Mouse (Mus musculus): ENCODE data around the gene Aldh3a2. TPM values are rescaled to one million over a fixed set of nuclear protein-coding genes. Genes with fewer than 3 reads are reported as not detected.

Gene Aldh3a2
- polyA plus RNA-seq, 1 experiment from 2014 or later: 52.2 TPM

DNA sequence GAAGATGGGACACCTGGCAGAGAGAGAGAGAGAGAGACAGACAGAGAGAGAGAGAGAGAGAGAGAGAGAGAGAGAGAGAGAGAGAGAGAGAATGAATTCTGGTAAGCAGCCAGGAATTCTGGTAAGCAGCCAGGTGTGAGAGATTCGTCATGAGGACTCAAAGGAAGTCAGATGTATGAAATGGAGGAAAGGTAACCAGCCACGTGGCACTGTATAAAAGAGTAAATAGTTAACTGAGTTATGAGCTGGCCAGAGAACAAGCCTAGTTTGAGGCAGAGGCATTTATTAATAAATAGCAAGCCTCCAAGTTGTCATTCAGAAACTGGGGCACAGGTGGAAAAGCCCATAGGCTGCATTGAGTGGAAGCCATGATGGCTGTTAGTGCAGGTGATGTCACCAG lies 30.6 kb upstream of the Aldh3a2 start:
- H3K9ac ChIP-seq (ENCODE audit: low read length): no peak overlapping the region
- H3K27me3 ChIP-seq (ENCODE audit: control insufficient read depth, insufficient read depth, low read length): no peaks in the 10 kb centered on the region
- H3K4me2 ChIP-seq (ENCODE audit: low read depth, low read length): no peak overlapping the region
- no peak overlapping the region for H3K4me3 ChIP-seq (replicated peaks; ENCODE audit: low read length)
- H3K27ac ChIP-seq (ENCODE audit: low read length): no peak overlapping the region
- ATAC-seq (ENCODE audit: insufficient read depth, low FRiP score): no peak
- H3K4me1 ChIP-seq (ENCODE audit: control insufficient read depth, insufficient read depth, low read length): peaks cover 9% of the 10 kb centered on the region; the same call in 1 of the 2 replicates
- 34% methylated on average over 2 of the region's 2 CpGs for WGBS
- H3K36me3 ChIP-seq (ENCODE audit: control insufficient read depth, insufficient read depth, low read length): no peaks in the 10 kb centered on the region
- H3K9me3 ChIP-seq (replicated peaks; ENCODE audit: control insufficient read depth, low read length): no peaks in the 10 kb centered on the region

DNA sequence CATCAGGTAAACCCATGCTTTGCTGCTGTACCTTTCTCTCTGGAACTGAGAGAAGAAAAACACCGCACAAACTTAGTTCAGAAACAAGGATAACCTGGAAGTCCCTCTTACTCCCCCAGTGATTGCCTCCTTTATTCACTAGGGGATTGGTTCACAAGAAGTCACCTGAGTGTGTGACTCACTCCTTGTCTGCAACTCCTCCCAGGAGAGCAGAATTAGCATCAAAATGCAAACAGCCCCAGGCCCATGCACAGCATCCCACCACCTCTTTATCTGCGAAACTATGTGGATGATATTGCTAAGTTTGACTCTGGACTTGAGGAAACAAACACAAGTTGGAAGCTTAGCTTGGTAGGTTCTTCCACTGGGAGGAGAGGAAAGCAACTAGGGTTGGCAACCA lies 30.1 kb upstream of the Aldh3a2 start:
- Histone ChIP-seq H3K4me3 (replicated peaks; ENCODE audit: low read length) (no peak overlapping the region), H3K36me3 (ENCODE audit: control insufficient read depth, insufficient read depth, low read length) (no peaks in the 10 kb centered on the region), H3K27me3 (ENCODE audit: control insufficient read depth, insufficient read depth, low read length) (no peaks in the 10 kb centered on the region), H3K4me1 (ENCODE audit: control insufficient read depth, insufficient read depth, low read length) (peaks cover 9% of the 10 kb centered on the region; the same call in 1 of the 2 replicates), H3K9me3 (replicated peaks; ENCODE audit: control insufficient read depth, low read length) (no peaks in the 10 kb centered on the region), H3K27ac (ENCODE audit: low read length) (no peak overlapping the region), H3K9ac (ENCODE audit: low read length) (no peak overlapping the region), H3K4me2 (ENCODE audit: low read depth, low read length) (no peak overlapping the region)
- ATAC-seq (ENCODE audit: insufficient read depth, low FRiP score): no peak
- WGBS: 85% methylated on average over 2 of the region's 2 CpGs

DNA sequence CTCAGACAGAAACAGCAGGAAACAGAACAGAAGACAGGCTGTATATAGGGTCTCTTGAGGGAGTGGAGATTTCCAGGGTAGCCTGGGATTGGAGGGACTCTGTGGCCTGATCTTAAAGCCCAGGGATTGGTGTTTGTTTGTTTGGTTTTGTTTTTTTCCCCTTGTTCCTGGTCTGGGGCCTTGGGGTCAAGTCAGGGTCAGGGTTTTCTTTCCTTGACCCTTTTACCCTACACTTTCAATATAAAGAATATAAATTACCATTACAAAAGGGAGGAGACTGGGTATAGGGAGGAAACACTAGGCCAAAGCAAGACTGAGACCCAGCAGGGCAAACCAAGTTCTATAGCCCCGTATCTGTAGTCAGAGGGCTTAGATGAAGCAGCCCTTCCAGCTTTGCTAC lies 29.3 kb upstream of the Aldh3a2 start:
- 76% methylated on average over 1 of the region's 1 CpGs for WGBS
- no peak for ATAC-seq (ENCODE audit: insufficient read depth, low FRiP score)
- Histone ChIP-seq H3K4me1 (ENCODE audit: control insufficient read depth, insufficient read depth, low read length) (peaks cover 9% of the 10 kb centered on the region; the same call in 1 of the 2 replicates), H3K27ac (ENCODE audit: low read length) (no peak overlapping the region), H3K4me2 (ENCODE audit: low read depth, low read length) (no peak overlapping the region), H3K36me3 (ENCODE audit: control insufficient read depth, insufficient read depth, low read length) (no peaks in the 10 kb centered on the region), H3K4me3 (replicated peaks; ENCODE audit: low read length) (no peak overlapping the region), H3K9me3 (replicated peaks; ENCODE audit: control insufficient read depth, low read length) (no peaks in the 10 kb centered on the region), H3K9ac (ENCODE audit: low read length) (no peak overlapping the region), H3K27me3 (ENCODE audit: control insufficient read depth, insufficient read depth, low read length) (no peaks in the 10 kb centered on the region)

DNA sequence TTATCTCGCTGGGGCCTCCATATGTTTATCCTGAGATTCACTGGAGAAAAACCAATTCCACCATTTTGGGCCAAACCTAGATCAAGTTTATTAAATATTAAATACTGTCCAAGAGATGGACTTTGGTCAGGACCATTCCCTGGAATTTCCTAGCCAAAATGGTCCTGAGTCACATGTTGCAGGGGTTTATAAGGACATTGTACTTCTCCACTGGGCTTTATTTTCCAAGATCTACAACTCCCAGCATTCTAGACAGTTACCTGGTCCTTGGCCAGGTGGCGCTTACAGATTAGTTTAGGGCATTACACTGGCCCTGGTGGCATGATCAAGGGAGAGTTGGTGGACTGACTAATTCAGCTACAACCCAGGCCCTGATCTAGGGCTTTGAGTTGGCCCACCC lies 28.3 kb upstream of the Aldh3a2 start:
- no peak overlapping the region for H3K4me2 ChIP-seq (ENCODE audit: low read depth, low read length)
- H3K9ac ChIP-seq (ENCODE audit: low read length): no peak overlapping the region
- peaks cover 5% of the 10 kb centered on the region; the same call in 1 of the 2 replicates for H3K4me1 ChIP-seq (ENCODE audit: control insufficient read depth, insufficient read depth, low read length)
- no peak for ATAC-seq (ENCODE audit: insufficient read depth, low FRiP score)
- WGBS: 87% methylated on average over 2 of the region's 2 CpGs
- H3K4me3 ChIP-seq (replicated peaks; ENCODE audit: low read length): no peak overlapping the region
- H3K27me3 ChIP-seq (ENCODE audit: control insufficient read depth, insufficient read depth, low read length): no peaks in the 10 kb centered on the region
- no peaks in the 10 kb centered on the region for H3K36me3 ChIP-seq (ENCODE audit: control insufficient read depth, insufficient read depth, low read length)
- no peaks in the 10 kb centered on the region for H3K9me3 ChIP-seq (replicated peaks; ENCODE audit: control insufficient read depth, low read length)
- H3K27ac ChIP-seq (ENCODE audit: low read length): no peak overlapping the region

DNA sequence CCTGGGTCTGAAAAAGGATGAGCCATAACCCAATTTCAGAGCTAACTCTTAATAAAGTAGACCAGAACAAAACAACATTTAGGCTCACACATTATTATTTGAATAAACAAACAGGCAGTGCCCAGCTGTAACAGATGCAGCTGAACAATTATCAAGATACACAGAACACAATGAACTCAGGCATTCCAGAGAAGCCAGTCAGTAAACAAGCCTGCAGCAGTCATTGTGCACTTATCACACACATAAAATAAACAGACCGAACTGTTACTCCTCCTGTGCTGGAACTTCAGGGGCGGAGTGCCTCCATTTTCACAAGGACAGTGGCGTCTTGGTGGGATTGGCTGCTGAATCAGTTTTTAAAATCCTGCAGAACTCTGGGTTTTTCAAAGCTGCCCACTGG lies 27.2 kb upstream of the Aldh3a2 start:
- Histone ChIP-seq H3K4me2 (ENCODE audit: low read depth, low read length) (no peak overlapping the region), H3K4me1 (ENCODE audit: control insufficient read depth, insufficient read depth, low read length) (no peaks in the 10 kb centered on the region), H3K27me3 (ENCODE audit: control insufficient read depth, insufficient read depth, low read length) (no peaks in the 10 kb centered on the region), H3K9ac (ENCODE audit: low read length) (no peak overlapping the region), H3K36me3 (ENCODE audit: control insufficient read depth, insufficient read depth, low read length) (no peaks in the 10 kb centered on the region), H3K9me3 (replicated peaks; ENCODE audit: control insufficient read depth, low read length) (no peaks in the 10 kb centered on the region), H3K27ac (ENCODE audit: low read length) (no peak overlapping the region), H3K4me3 (replicated peaks; ENCODE audit: low read length) (no peak overlapping the region)
- ATAC-seq (ENCODE audit: insufficient read depth, low FRiP score): no peak
- WGBS: 45% methylated on average over 3 of the region's 3 CpGs

DNA sequence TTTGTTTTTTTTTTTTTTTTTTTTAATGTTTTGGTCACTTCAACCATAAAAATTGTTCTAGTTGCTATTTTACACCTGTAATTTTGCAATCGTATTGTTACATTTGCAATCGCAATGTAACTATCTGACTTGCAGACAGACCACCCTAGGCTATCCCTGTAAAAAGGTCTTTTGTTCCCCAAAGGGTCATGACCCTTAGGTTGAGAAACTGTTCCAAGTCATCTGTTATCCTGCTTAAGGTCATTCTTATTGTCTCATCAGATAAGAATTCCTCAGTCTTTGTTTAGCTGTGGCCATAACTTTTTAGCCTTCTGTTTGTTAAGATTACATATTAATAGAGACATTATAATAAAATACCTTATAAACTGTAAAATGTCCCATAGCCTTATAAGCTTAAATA lies 26.0 kb upstream of the Aldh3a2 start:
- Histone ChIP-seq H3K36me3 (ENCODE audit: control insufficient read depth, insufficient read depth, low read length) (no peaks in the 10 kb centered on the region), H3K4me1 (ENCODE audit: control insufficient read depth, insufficient read depth, low read length) (no peaks in the 10 kb centered on the region), H3K4me2 (ENCODE audit: low read depth, low read length) (no peak overlapping the region), H3K9ac (ENCODE audit: low read length) (no peak overlapping the region), H3K9me3 (replicated peaks; ENCODE audit: control insufficient read depth, low read length) (no peaks in the 10 kb centered on the region), H3K4me3 (replicated peaks; ENCODE audit: low read length) (no peak overlapping the region), H3K27ac (ENCODE audit: low read length) (no peak overlapping the region), H3K27me3 (ENCODE audit: control insufficient read depth, insufficient read depth, low read length) (no peaks in the 10 kb centered on the region)
- ATAC-seq (ENCODE audit: insufficient read depth, low FRiP score): no peak
- 66% methylated on average over 2 of the region's 2 CpGs for whole genome bisulfite sequencing

DNA sequence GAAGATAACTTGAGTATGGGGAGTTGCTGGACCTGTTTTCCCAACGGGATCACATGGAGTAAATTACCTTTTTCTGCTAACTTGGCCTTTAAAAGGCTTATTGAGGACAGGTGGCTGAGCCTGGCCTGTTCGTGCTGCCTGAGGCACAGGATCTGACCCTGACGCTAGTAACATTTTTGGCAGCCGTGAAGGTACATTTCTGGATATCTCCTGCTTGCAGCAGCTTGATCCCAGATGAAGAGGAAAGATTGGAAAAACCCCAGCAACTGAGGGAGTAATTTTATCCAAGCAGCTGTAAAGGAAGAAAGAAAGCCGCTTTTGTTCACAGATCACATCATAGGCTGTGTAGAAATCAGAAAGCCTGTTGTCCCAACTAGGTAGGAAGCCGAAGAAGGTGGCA lies 17.1 kb upstream of the Aldh3a2 start:
- 64% methylated on average over 6 of the region's 6 CpGs for WGBS
- Histone ChIP-seq H3K27me3 (ENCODE audit: control insufficient read depth, insufficient read depth, low read length) (no peaks in the 10 kb centered on the region), H3K9ac (ENCODE audit: low read length) (no peak overlapping the region), H3K4me1 (ENCODE audit: control insufficient read depth, insufficient read depth, low read length) (no peaks in the 10 kb centered on the region), H3K4me3 (replicated peaks; ENCODE audit: low read length) (no peak overlapping the region), H3K9me3 (replicated peaks; ENCODE audit: control insufficient read depth, low read length) (no peaks in the 10 kb centered on the region), H3K4me2 (ENCODE audit: low read depth, low read length) (no peak overlapping the region), H3K36me3 (ENCODE audit: control insufficient read depth, insufficient read depth, low read length) (no peaks in the 10 kb centered on the region), H3K27ac (ENCODE audit: low read length) (no peak overlapping the region)
- no peak for ATAC-seq (ENCODE audit: insufficient read depth, low FRiP score)

DNA sequence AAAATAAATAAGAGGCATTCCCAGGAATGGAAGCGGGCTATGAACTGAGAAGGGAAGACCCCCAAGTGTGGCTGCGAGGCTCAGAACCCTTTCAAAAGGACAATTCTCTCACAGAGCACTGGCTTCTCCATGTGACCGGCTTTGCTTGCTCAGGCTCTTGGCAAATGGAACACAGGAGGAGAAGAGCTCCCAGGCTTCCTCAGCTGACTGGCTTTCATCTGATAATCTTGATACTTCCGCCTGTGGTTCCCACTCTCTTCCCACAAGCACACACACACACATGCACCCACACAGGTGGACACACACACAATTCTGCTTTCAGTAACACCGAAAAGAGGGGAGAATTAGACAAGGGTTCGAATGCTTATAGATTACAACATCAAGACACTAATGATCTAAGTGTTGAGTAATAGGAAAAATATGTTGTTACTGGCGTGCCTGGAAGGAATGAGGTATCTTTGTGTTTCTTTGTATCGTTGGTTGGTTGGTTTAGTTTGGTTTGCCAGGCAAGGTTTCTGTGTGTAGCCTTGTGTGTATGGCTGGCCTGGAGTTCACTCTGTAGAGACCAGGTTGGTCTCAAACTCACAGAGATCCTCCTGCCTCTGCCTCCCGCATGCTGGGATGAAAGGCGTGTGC lies 16.3 kb upstream of the Aldh3a2 start:
- Histone ChIP-seq H3K4me3 (replicated peaks; ENCODE audit: low read length) (no peak overlapping the region), H3K9ac (ENCODE audit: low read length) (no peak overlapping the region), H3K4me2 (ENCODE audit: low read depth, low read length) (no peak overlapping the region), H3K36me3 (ENCODE audit: control insufficient read depth, insufficient read depth, low read length) (no peaks in the 10 kb centered on the region), H3K4me1 (ENCODE audit: control insufficient read depth, insufficient read depth, low read length) (no peaks in the 10 kb centered on the region), H3K27me3 (ENCODE audit: control insufficient read depth, insufficient read depth, low read length) (no peaks in the 10 kb centered on the region), H3K9me3 (replicated peaks; ENCODE audit: control insufficient read depth, low read length) (no peaks in the 10 kb centered on the region), H3K27ac (ENCODE audit: low read length) (no peak overlapping the region)
- 77% methylated on average over 10 of the region's 10 CpGs for WGBS
- no peak for ATAC-seq (ENCODE audit: insufficient read depth, low FRiP score)

DNA sequence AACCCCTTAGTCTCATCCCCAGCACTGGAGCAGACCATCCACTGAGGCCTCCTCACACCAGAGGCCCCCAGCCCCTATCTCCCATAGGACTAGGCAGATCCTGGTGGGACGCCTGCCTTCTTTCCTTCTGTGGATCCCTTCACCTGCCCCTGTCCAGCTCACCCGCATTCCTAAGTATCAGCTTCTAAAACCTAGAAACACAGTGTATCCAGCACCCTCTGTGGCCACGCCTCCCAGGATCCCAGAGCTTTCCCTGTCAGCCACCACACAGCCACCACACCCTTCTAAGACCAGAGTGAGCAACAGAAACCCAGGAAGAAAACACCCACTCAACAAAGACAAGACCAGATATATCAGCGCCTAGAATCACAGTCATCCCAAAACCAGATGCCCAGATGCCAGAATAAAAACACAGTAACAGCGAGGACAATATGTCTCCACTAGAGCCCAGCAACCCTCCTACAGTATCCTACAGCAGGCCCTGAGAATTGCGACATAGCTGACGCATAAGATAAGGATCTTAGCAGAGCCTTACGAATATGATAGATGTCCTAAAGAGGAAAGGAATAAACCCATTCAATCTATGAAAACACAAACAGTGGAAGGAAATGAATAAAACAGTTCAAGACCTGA lies 11.3 kb upstream of the Aldh3a2 start:
- H3K27ac ChIP-seq (ENCODE audit: low read length): peak overlapping the region; percentile 32; the same call in 1 of the 2 replicates
- 72% methylated on average over 8 of the region's 8 CpGs for WGBS

More for the DNA sequence above, 11.3 kb upstream of the Aldh3a2 start:
- no peaks in the 10 kb centered on the region for H3K27me3 ChIP-seq (ENCODE audit: control insufficient read depth, insufficient read depth, low read length)
- H3K4me1 ChIP-seq (ENCODE audit: control insufficient read depth, insufficient read depth, low read length): peaks cover 9% of the 10 kb centered on the region; the same call in 1 of the 2 replicates
- H3K4me3 ChIP-seq (replicated peaks; ENCODE audit: low read length): no peak overlapping the region
- H3K9me3 ChIP-seq (replicated peaks; ENCODE audit: control insufficient read depth, low read length): no peaks in the 10 kb centered on the region
- H3K36me3 ChIP-seq (ENCODE audit: control insufficient read depth, insufficient read depth, low read length): no peaks in the 10 kb centered on the region
- H3K4me2 ChIP-seq (ENCODE audit: low read depth, low read length): no peak overlapping the region
- no peak for ATAC-seq (ENCODE audit: insufficient read depth, low FRiP score)
- H3K9ac ChIP-seq (ENCODE audit: low read length): no peak overlapping the region
